Mouse (Mus musculus): ENCODE measurements around the gene Epb41l4b. TPM values are rescaled to one million over a fixed set of nuclear protein-coding genes. Genes with fewer than 3 reads are reported as not detected.

Gene Epb41l4b
- polyA plus RNA-seq, 1 experiment from 2014 or later, result 1.9 TPM

DNA sequence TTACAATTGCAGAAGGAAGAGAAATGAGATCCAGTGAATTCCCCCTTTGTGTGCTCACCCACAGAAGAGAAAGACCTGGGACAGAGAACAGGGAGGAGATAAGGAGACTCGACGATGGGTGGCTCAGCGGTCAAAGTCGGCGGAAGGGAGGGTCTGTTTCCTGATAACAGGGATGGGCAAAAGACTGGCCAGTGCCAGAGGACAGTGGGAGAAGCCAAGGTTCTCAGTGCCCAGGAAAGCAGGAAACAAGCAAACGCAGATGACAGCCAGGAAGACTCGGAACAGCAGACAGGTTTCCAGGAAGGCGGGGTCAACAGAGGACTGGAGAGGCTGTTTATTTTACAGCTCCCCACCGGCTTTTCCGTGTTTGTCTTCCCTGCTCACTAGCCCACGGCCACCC lies 20.2 kb downstream of the Epb41l4b start:
- Histone ChIP-seq H3K4me3 (no peak overlapping the region), H3K27ac (no peak overlapping the region), H3K4me2 (replicated peaks) (no peak overlapping the region), H3K4me1 (no peaks in the 10 kb centered on the region), H3K36me3 (no peaks in the 10 kb centered on the region), H3K9ac (no peak overlapping the region), H3K27me3 (replicated peaks) (no peaks in the 10 kb centered on the region), H3K9me3 (no peaks in the 10 kb centered on the region)
- WGBS, result 48% methylated on average over 11 of the region's 11 CpGs
- ATAC-seq (ENCODE audit: low FRiP score, low read depth), result no peak

DNA sequence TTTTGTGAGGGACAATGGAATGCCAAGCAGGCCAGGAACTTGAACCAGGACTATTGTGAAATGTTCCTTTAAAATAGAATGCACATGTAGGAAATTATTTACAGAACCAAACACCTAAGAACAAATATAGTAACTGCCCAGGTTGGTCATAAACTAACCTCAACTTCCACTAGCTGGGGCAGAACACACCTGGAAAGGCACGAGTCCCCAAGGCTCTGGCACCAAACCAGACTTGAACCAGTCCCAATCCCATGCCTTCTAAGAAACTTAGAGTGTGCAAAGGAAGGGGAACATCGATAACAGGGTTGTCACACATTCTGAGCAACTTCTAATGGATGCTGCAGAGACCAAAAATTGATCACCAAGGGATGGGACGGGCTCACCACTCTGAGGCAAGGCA lies 21.1 kb downstream of the Epb41l4b start:
- no peak overlapping the region for H3K27ac ChIP-seq
- H3K4me1 ChIP-seq, result no peaks in the 10 kb centered on the region
- 89% methylated on average over 3 of the region's 3 CpGs for WGBS
- H3K4me2 ChIP-seq (replicated peaks), result no peak overlapping the region
- no peaks in the 10 kb centered on the region for H3K9me3 ChIP-seq
- no peak overlapping the region for H3K4me3 ChIP-seq
- H3K27me3 ChIP-seq (replicated peaks), result no peaks in the 10 kb centered on the region
- no peak for ATAC-seq (ENCODE audit: low FRiP score, low read depth)
- H3K36me3 ChIP-seq, result no peaks in the 10 kb centered on the region
- H3K9ac ChIP-seq, result no peak overlapping the region

DNA sequence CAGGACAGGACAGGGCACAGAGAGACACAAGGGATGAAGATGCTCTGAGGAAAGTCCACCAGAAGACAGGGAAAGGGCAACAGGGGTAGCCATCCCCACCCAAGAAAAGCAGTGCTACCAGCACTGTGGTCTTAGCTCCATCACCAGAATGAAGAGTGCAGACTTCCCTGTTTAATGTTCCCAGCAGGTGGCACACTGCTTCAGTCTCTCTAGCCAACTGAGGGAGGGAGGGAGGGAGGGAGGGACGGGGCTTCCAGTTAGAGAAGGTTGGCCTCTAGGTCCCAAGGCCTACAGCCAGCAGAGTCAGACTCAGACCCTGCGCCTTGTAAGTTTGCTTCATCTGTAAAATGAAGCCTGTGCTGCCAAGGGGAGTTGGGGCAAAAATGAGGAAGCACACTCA lies 22.7 kb downstream of the Epb41l4b start:
- WGBS, result 43% methylated on average over 2 of the region's 2 CpGs
- Histone ChIP-seq H3K9me3 (no peaks in the 10 kb centered on the region), H3K36me3 (no peaks in the 10 kb centered on the region), H3K9ac (no peak overlapping the region), H3K27me3 (replicated peaks) (no peaks in the 10 kb centered on the region), H3K4me1 (no peaks in the 10 kb centered on the region), H3K27ac (no peak overlapping the region), H3K4me2 (replicated peaks) (no peak overlapping the region), H3K4me3 (no peak overlapping the region)
- ATAC-seq (ENCODE audit: low FRiP score, low read depth), result no peak

GRCm38 (mm10) chr4:57119976-57120375 lies 23.3 kb downstream of the Epb41l4b start:
- 91% methylated on average over 6 of the region's 6 CpGs for WGBS
- ATAC-seq (ENCODE audit: low FRiP score, low read depth), result no peak
- H3K9me3 ChIP-seq, result no peaks in the 10 kb centered on the region

GRCm38 (mm10) chr4:57118883-57119282 lies 24.4 kb downstream of the Epb41l4b start:
- H3K4me3 ChIP-seq, result no peak overlapping the region
- no peaks in the 10 kb centered on the region for H3K36me3 ChIP-seq
- ATAC-seq (ENCODE audit: low FRiP score, low read depth), result no peak
- no peaks in the 10 kb centered on the region for H3K9me3 ChIP-seq
- H3K27me3 ChIP-seq (replicated peaks), result no peaks in the 10 kb centered on the region
- H3K4me2 ChIP-seq (replicated peaks), result no peak overlapping the region
- no peaks in the 10 kb centered on the region for H3K4me1 ChIP-seq
- 80% methylated on average over 3 of the region's 3 CpGs for WGBS
- no peak overlapping the region for H3K27ac ChIP-seq
- no peak overlapping the region for H3K9ac ChIP-seq

More at GRCm38 (mm10) chr4:57119976-57120375, 23.3 kb downstream of the Epb41l4b start:
- Histone ChIP-seq H3K27me3 (replicated peaks) (no peaks in the 10 kb centered on the region), H3K9ac (no peak overlapping the region), H3K4me1 (no peaks in the 10 kb centered on the region), H3K4me2 (replicated peaks) (no peak overlapping the region), H3K27ac (no peak overlapping the region), H3K4me3 (no peak overlapping the region), H3K36me3 (no peaks in the 10 kb centered on the region)

DNA sequence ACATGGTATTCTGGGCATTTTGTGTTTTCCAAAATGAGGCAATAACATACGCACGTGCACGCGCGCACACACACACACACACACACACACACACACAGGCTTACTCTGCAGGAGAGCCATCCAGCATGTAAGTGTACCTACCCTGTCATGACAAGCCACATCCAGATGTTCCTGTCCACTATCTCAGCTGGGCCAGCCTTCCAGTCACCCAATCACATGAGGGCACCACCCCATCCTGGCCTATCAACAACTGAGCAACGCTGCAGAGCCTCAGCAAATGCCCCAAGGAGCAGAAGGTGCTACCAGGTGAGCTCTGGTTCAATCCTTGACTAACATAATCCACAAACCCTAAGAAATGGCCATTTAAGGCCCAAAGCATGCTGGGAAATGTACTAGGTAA lies 27.0 kb downstream of the Epb41l4b start:
- Histone ChIP-seq H3K4me2 (replicated peaks) (no peak overlapping the region), H3K36me3 (no peaks in the 10 kb centered on the region), H3K27me3 (replicated peaks) (no peaks in the 10 kb centered on the region), H3K4me1 (no peaks in the 10 kb centered on the region), H3K27ac (no peak overlapping the region), H3K9ac (no peak overlapping the region), H3K4me3 (no peak overlapping the region), H3K9me3 (no peaks in the 10 kb centered on the region)
- 89% methylated on average over 6 of the region's 6 CpGs for WGBS
- ATAC-seq (ENCODE audit: low FRiP score, low read depth), result no peak

DNA sequence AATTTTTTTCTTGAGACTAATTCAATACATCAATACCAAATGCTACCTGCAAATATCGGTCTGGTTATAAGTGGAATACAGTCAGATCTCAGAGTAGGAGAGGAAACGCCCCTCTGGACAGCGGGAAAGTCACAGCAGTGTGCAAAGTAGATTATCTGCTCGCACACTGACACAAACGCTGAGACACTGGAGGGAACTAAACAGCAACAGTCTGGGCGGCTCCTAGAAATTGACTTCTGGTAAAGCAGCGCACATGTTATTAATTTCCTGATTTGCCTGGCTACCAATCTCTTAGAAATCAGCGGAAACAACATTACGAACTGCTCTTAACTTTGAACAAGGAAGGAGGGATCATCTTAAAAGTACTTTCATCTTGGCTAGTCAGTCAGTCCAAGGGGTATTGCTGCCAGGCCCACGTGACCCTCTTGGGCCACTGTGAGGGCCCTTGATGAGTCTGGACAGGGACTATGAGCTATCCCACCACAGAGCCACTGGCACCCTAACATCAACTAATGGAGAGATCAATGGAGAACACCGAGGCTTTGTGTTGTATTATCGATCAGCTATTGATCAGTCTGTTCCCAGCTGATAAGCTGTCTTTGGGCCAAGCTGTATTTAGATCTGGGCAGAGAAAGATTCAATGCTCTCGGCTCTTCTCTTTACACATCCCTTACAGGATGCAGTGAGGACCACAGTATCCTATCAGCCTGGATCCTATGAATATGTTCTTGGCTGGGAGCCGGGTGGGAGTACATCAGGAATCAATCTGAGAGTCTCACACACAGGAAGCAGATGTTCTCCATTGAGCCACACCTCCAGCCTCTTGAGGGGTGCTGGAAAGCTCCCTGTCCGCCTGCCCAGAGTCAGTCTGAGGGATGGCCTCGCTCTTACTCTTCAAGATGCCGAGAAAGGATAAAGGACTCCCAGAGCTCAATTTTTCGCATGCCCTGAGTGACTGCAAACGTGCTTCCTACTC lies 28.3 kb downstream of the Epb41l4b start:
- 85% methylated on average over 19 of the region's 19 CpGs for whole genome bisulfite sequencing
- ATAC-seq (ENCODE audit: low FRiP score, low read depth), result no peak

GRCm38 (mm10) chr4:57113472-57114216 lies 29.6 kb downstream of the Epb41l4b start:
- Histone ChIP-seq H3K4me3 (no peak overlapping the region), H3K27ac (no peak overlapping the region)

More for the DNA sequence above, 28.3 kb downstream of the Epb41l4b start:
- Histone ChIP-seq H3K36me3 (no peaks in the 10 kb centered on the region), H3K9ac (no peak overlapping the region), H3K4me2 (replicated peaks) (no peak overlapping the region), H3K27me3 (replicated peaks) (no peaks in the 10 kb centered on the region), H3K4me1 (no peaks in the 10 kb centered on the region), H3K9me3 (no peaks in the 10 kb centered on the region), H3K27ac (no peak overlapping the region), H3K4me3 (no peak overlapping the region)

DNA sequence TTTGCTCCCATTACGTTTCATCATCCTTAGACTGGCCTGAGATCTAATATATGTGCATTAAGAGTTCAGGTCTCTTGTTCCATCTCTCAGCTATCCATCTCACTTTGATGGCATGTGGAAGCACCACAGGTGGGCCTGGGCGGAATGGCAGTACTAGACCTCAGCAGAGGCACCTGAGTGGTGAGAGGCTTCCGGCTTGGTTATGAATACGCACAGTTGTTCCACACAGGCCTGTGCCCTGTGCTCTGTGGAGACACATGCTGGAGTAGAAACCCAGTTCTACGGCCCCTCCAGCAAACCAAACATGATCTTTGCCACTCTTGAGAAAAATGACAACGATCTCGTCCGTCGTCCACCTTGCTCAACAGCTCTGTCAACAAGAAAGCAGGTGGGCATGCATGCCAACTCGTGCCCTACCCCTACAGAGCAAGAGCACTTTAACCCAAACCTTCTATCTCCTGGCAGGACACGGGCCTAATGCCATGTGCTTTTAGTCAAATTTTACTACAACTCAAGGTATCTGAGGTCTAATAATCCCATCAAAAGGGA lies 31.2 kb downstream of the Epb41l4b start:
- no peak for ATAC-seq (ENCODE audit: low FRiP score, low read depth)
- H3K4me3 ChIP-seq, result no peak overlapping the region
- WGBS, result 89% methylated on average over 11 of the region's 11 CpGs

More at GRCm38 (mm10) chr4:57113472-57114216, 29.6 kb downstream of the Epb41l4b start:
- Histone ChIP-seq H3K36me3 (no peaks in the 10 kb centered on the region), H3K4me2 (replicated peaks) (no peak overlapping the region), H3K4me1 (no peaks in the 10 kb centered on the region), H3K9me3 (no peaks in the 10 kb centered on the region), H3K9ac (no peak overlapping the region), H3K27me3 (replicated peaks) (no peaks in the 10 kb centered on the region)
- 67% methylated on average over 7 of the region's 7 CpGs for WGBS
- no peak for ATAC-seq (ENCODE audit: low FRiP score, low read depth)

DNA sequence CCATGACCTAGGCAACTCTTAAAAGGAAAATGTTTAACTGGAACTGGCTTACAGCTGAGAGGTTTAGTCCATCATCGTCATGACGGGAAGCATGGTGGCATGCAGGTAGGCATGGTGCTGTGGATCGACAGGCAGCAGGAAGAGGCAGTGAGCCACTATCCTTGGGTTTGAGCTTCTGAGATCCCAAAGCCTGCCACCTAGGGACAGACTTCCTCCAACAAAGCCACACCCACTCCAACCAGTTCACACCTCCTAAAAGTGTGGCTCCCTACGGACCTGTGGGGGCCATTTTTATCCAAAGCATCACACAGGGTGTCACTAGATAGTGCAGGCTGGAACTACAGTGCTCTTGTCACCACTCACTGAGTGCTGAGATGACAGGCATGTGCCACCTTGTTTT lies 31.8 kb downstream of the Epb41l4b start:
- Histone ChIP-seq H3K9me3 (no peaks in the 10 kb centered on the region), H3K27ac (no peak overlapping the region), H3K4me1 (no peaks in the 10 kb centered on the region), H3K27me3 (replicated peaks) (no peaks in the 10 kb centered on the region), H3K4me3 (no peak overlapping the region), H3K36me3 (no peaks in the 10 kb centered on the region), H3K4me2 (replicated peaks) (no peak overlapping the region), H3K9ac (no peak overlapping the region)
- 85% methylated on average over 4 of the region's 4 CpGs for WGBS
- no peak for ATAC-seq (ENCODE audit: low FRiP score, low read depth)

More for the DNA sequence above, 31.2 kb downstream of the Epb41l4b start:
- Histone ChIP-seq H3K4me1 (no peaks in the 10 kb centered on the region), H3K9ac (no peak overlapping the region), H3K36me3 (no peaks in the 10 kb centered on the region), H3K27ac (no peak overlapping the region), H3K27me3 (replicated peaks) (no peaks in the 10 kb centered on the region), H3K9me3 (no peaks in the 10 kb centered on the region), H3K4me2 (replicated peaks) (no peak overlapping the region)

DNA sequence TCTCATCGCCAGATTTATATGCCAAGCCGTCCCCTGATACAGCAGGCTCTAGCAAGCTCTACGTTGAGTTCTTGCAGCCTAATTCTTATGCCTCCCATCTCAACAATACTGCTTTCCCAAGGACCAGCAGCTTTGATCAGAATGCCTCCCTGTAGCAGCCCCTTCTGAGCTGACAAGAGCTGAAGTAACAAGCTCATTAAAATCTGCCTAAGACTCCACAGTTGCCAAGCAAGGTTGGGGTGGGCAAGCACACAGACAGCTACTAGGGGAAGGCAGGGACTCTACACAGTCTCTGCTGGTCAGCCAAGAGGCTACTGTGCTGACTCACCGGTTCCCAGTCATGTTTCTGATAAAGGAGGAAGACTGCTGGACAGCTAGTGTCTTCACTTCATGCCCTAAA lies 33.7 kb downstream of the Epb41l4b start:
- ATAC-seq (ENCODE audit: low FRiP score, low read depth), result no peak

GRCm38 (mm10) chr4:57105339-57105738 lies 37.9 kb downstream of the Epb41l4b start:
- no peak overlapping the region for H3K27ac ChIP-seq
- H3K9me3 ChIP-seq, result no peaks in the 10 kb centered on the region

More for the DNA sequence above, 33.7 kb downstream of the Epb41l4b start:
- H3K27me3 ChIP-seq (replicated peaks), result no peaks in the 10 kb centered on the region
- no peak overlapping the region for H3K9ac ChIP-seq
- 83% methylated on average over 4 of the region's 4 CpGs for WGBS
- H3K4me3 ChIP-seq, result no peak overlapping the region
- no peak overlapping the region for H3K27ac ChIP-seq
- H3K36me3 ChIP-seq, result no peaks in the 10 kb centered on the region
- H3K9me3 ChIP-seq, result no peaks in the 10 kb centered on the region
- no peak overlapping the region for H3K4me2 ChIP-seq (replicated peaks)
- no peaks in the 10 kb centered on the region for H3K4me1 ChIP-seq

More at GRCm38 (mm10) chr4:57105339-57105738, 37.9 kb downstream of the Epb41l4b start:
- Histone ChIP-seq H3K27me3 (replicated peaks) (no peaks in the 10 kb centered on the region), H3K9ac (no peak overlapping the region), H3K36me3 (no peaks in the 10 kb centered on the region), H3K4me1 (no peaks in the 10 kb centered on the region; the same call in 1 of the 2 replicates), H3K4me3 (no peak overlapping the region), H3K4me2 (replicated peaks) (no peak overlapping the region)
- ATAC-seq (ENCODE audit: low FRiP score, low read depth), result no peak
- 76% methylated on average over 6 of the region's 6 CpGs for WGBS
